Mouse (Mus musculus) midbrain, postnatal 0 days (tissue): ENCODE results near the gene Gm49325. TPM values are rescaled to one million over a fixed set of nuclear protein-coding genes. Genes with fewer than 3 reads are reported as not detected.

Experiments used
- ATAC-seq: fragments of 200-750 bp; cut with Nextera tagmentation; 2 replicates; pipeline ENCODE4 v1.8.0; 2017; ENCODE audit warnings: moderate number of reproducible peaks, mild to moderate bottlenecking, moderate TSS enrichment, moderate library complexity; ENCODE audit not compliant: low FRiP score
- DNase-seq: peaks from one replicate; pipeline ENCODE4 v3.0.0-alpha.2; 2015; ENCODE audit warnings: low spot score
- H3K27ac ChIP-seq: fragments of 300-500 bp; sonication (generic); 2 replicates; pipeline ENCODE4 v1.5.1; 2014; ENCODE audit warnings: low read depth, mild to moderate bottlenecking, low read length, mixed read lengths
- H3K27me3 ChIP-seq: fragments of 300-500 bp; sonication (generic); 2 replicates; pipeline ENCODE4 v1.6.1; 2014; ENCODE audit warnings: low read length, control low read depth, mixed read lengths; ENCODE audit not compliant: insufficient read depth
- H3K36me3 ChIP-seq: fragments of 300-500 bp; sonication (generic); 2 replicates; pipeline ENCODE4 v1.6.1; 2014; ENCODE audit warnings: low read length, control low read depth, mixed read lengths; ENCODE audit not compliant: insufficient read depth
- H3K4me1 ChIP-seq: fragments of 300-500 bp; sonication (generic); 2 replicates; pipeline ENCODE4 v1.6.1; 2014; ENCODE audit warnings: mild to moderate bottlenecking, control low read depth, antibody characterized with exemption, low read length, mixed read lengths; ENCODE audit not compliant: insufficient read depth
- H3K4me2 ChIP-seq: fragments of 300-500 bp; sonication (generic); 2 replicates; pipeline ENCODE4 v1.6.1; 2014; ENCODE audit warnings: low read depth, mild to moderate bottlenecking, low read length, mixed read lengths; ENCODE audit not compliant: poor library complexity, severe bottlenecking
- H3K4me3 ChIP-seq: fragments of 300-500 bp; sonication (generic); 2 replicates; pipeline ENCODE4 v1.5.1; 2014; ENCODE audit warnings: low read depth, mild to moderate bottlenecking, low read length, moderate library complexity
- H3K9ac ChIP-seq: fragments of 300-500 bp; sonication (generic); replicated peaks from 2 replicates; pipeline ENCODE4 v1.6.1; 2014; ENCODE audit warnings: mild to moderate bottlenecking, low read length, moderate library complexity, mixed read lengths; ENCODE audit not compliant: poor library complexity, severe bottlenecking
- H3K9me3 ChIP-seq: fragments of 300-500 bp; sonication (generic); 2 replicates; pipeline ENCODE4 v1.6.1; 2016; ENCODE audit warnings: low read length, control low read depth
- CTCF ChIP-seq: IDR thresholded peaks from 2 replicates; pipeline ENCODE4 v1.5.1; 2016; ENCODE audit warnings: antibody characterized with exemption, mild to moderate bottlenecking
- WGBS: fragments of 180-500 bp; shearing (Covaris S2); extraction: QIAGEN DNeasy Blood & Tissue Kit; methylation state at CpG from one replicate; pipeline ENCODE4 v1.1.7; 2014; 5-methylcytosine and 5-hydroxymethylcytosine counted together
- polyA plus RNA-seq: library from polyadenylated mRNA; unstranded; fragments of >200 nt; fragmentation: Nextera tagmentation; extraction: Ambion mirVana; gene quantifications from 2 replicates; pipeline ENCODE4 v1.2.1, GENCODE M21; 2015
- total RNA-seq: library from RNA; depleted of rRNA; stranded (reverse); fragments of >200 nt; gene quantifications from 2 replicates; pipeline ENCODE4 v1.2.3, GENCODE M21; 2014

Gene Gm49325
- total and polyA plus RNA-seq, 2 experiments from 2014 or later, result 10.5 TPM; not detected in 1

DNA sequence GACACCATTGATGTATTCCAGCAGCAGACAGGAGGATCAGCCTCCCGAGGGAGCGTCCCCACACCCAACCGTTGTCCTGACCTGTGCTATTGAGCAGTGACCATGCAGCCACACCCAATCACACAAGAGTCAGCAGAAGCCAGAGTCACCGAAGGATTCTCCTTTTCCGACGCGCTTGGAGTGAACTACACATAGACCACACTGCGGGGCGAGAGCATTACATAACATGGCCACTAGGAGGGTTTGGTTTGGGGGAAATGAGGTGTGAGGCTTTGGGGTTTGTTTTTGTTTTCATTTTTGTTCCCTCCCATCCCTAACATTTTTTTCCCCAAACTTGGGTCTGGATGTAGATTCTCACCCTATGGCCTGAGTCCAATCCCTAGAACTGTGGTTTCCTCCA lies 10.2 kb downstream of the Gm49325 start:
- DNase-seq (no peak), ATAC-seq (no peak)
- Histone ChIP-seq H3K27ac (no peak overlapping the region), H3K4me3 (no peak overlapping the region), H3K36me3 (peaks cover 40% of the 10 kb centered on the region), H3K4me2 (no peak overlapping the region), H3K27me3 (no peaks in the 10 kb centered on the region), H3K9ac (no peak overlapping the region), H3K9me3 (no peaks in the 10 kb centered on the region), H3K4me1 (no peaks in the 10 kb centered on the region)
- 94% methylated on average over 9 of the region's 9 CpGs for WGBS
- TF ChIP-seq CTCF, result no peak

DNA sequence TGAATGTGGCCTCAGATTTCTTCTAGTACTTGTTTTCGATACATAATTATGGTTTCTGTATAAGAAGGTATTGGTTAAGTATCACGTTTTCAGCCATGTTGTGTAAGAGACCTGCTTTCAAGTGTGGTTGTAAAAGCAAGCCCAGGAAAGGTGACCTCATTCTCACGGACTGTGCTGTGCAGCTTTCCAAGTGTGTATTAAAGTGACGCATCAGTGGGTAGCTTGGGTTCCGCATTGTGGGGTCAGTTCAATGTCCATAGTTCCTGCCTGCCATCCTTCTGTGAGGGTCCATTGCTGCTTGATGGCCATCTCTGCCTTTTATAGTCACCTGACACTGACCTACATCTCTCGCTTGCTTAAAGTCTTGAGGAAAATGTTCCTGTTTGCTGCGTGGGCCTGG lies 10.9 kb downstream of the Gm49325 start:
- Histone ChIP-seq H3K4me2 (no peak overlapping the region), H3K27ac (no peak overlapping the region), H3K9me3 (no peaks in the 10 kb centered on the region), H3K4me3 (no peak overlapping the region), H3K27me3 (no peaks in the 10 kb centered on the region), H3K36me3 (peaks cover 37% of the 10 kb centered on the region), H3K9ac (no peak overlapping the region), H3K4me1 (no peaks in the 10 kb centered on the region)
- ATAC-seq (no peak), DNase-seq (no peak)
- 96% methylated on average over 7 of the region's 7 CpGs for WGBS
- TF ChIP-seq CTCF, result no peak

DNA sequence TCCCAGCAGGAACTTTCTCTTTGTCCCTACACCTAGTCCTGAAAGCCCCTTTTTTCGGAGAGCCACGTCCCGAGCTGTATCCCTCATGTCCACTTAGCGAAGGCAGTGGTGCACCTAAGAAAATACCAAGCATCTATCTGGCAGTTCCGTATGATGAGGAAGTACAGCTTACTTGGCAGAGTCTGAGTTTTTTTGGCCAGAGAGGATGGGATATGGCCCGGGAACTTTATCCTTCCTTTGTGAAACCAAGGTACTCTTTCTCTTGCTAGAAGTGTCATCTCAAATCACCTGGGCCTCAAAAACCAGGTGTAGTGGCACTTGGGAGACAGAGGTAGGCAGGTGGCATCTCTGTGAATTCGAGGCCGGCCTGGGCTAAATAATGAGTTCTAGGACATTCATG lies 15.5 kb downstream of the Gm49325 start:
- no peaks in the 10 kb centered on the region for H3K27me3 ChIP-seq
- H3K4me2 ChIP-seq, result peak overlapping the region; percentile 73
- H3K4me1 ChIP-seq, result 0 out of 2 replicates have a peak, but pooled peaks cover 4% of the 10 kb centered on the region
- no peaks in the 10 kb centered on the region for H3K9me3 ChIP-seq
- H3K27ac ChIP-seq, result peak overlapping the region; percentile 87
- no peak for TF ChIP-seq CTCF
- 70% methylated on average over 8 of the region's 8 CpGs for WGBS
- no peak for DNase-seq
- peaks cover 21% of the 10 kb centered on the region; the same call in 1 of the 2 replicates for H3K36me3 ChIP-seq
- peak overlapping the region; percentile 97 for H3K4me3 ChIP-seq
- peak overlapping the region; percentile 96 for H3K9ac ChIP-seq
- ATAC-seq, result no peak

DNA sequence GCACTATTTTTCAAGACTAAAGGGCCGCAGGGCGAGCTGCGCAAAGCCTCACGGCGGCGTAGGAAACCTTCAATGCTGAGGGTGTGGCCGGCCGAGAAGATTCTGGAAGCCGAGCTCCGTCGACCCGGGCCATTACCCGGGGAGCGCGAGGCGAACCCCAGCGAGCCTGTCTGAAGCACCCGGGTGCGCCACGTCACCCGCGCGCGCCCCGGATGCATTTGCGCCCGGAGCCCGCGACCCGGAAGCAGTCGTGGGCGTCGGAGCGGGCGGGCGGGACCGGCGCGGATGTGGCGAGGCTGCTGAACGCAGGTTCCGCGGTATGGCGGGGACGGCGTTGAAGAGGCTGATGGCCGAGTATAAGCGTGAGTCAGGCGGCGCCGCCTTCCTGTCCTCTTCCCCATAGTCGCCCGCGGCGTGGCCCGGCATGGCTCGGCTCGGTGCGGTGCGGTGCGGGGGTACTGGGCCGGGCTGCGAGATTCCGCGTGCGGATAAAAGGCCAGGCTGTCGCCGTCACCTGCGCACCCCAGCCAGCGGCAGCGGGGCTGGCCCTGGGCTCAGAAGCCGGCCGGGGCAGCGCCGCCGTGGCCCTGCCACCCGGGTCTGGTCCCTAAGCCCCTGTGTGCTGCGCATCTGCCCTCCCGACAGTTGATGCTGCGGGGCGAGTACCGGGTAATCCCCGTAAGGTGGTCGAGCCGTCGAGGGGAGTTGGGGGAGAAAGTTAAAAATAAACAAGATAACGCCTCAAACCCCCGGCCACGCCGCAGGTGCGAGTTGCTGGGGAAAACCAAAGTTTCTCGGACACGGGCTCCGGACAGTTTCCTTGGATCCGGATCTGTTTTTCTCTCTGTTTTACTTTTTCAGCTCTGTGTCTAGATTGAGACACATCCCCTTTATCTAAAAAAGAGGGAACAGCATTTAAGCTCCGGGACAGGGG lies 16.3 kb downstream of the Gm49325 start, which contains the start of gene Ube2g2:
TSS of gene Ube2g2 (plus strand) at position 221 of the 934 bp plus-strand sequence.
- H3K4me3 ChIP-seq, result peak within 1 kb of the TSS; percentile 97
- H3K4me1 ChIP-seq, result 0 out of 2 replicates have a peak, but pooled peaks cover 4% of the 10 kb centered on the region
- peak within 1 kb of the TSS; percentile 96 for H3K9ac ChIP-seq
- H3K27ac ChIP-seq, result peak within 1 kb of the TSS; percentile 87
- peak; percentile 93 for ATAC-seq
- H3K36me3 ChIP-seq, result peaks cover 19% of the 10 kb centered on the region; the same call in 1 of the 2 replicates
- peak; percentile 91 for DNase-seq
- no peaks in the 10 kb centered on the region for H3K9me3 ChIP-seq
- peak within 1 kb of the TSS; percentile 73 for H3K4me2 ChIP-seq
- WGBS, result under 1% methylated on average over 87 of the region's 96 CpGs
- no peak for TF ChIP-seq CTCF
- H3K27me3 ChIP-seq, result no peaks in the 10 kb centered on the region

DNA sequence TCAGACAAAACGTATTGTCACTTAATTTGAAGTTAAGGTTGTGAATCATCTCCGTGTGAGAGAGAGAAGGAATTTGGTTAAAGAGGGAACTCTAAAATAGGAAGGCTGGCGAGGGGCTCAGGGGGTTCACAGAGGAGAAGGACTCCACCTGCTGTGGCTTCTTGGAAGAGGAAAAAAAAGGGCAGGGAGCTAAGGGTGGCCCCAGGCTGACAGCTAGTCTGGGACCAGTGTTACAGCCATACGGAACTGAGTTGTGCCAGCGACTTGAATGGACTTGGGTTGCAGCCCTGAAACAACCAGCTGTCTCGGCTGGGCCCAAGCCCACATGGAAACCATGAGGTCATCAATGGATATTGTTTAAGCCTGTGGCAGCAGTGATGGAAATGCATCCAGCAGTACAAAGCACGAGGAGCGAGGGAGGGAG lies 17.1 kb downstream of the Gm49325 start:
- H3K36me3 ChIP-seq, result peaks cover 13% of the 10 kb centered on the region; the same call in 1 of the 2 replicates
- peak overlapping the region; percentile 73 for H3K4me2 ChIP-seq
- H3K27ac ChIP-seq, result 0 out of 2 replicates have a peak overlapping the region, but pooled peaks have one; percentile 87
- H3K4me1 ChIP-seq, result 0 out of 2 replicates have a peak, but pooled peaks cover 4% of the 10 kb centered on the region
- peak overlapping the region; percentile 96 for H3K9ac ChIP-seq
- TF ChIP-seq CTCF, result no peak
- WGBS, result 6% methylated on average over 8 of the region's 8 CpGs
- ATAC-seq (0 out of 2 replicates have a peak, but pooled peaks have one; percentile 14), DNase-seq (peak; percentile 86)
- H3K27me3 ChIP-seq, result no peaks in the 10 kb centered on the region
- H3K9me3 ChIP-seq, result no peaks in the 10 kb centered on the region
- H3K4me3 ChIP-seq, result peak overlapping the region; percentile 97
